Mouse (Mus musculus): ENCODE data around the gene Ampd2. TPM values are rescaled to one million over a fixed set of nuclear protein-coding genes. Genes with fewer than 3 reads are reported as not detected.

The Ampd2 gene
- total RNA-seq, 2 experiments from 2014 or later: 101 to 109 TPM

Other genes with a start within 250 kb of the Ampd2 start
- not detected for gene Eps8l3, start 209.4 kb downstream of the Ampd2 start, total RNA-seq (2021)
- gene Gstm5, start 190.8 kb downstream of the Ampd2 start, total RNA-seq (2021): 10 to 100 TPM; 39.7 to 41.1 TPM
- gene Gstm7, start 154.8 kb downstream of the Ampd2 start, total RNA-seq (2021): 10 to 100 TPM; 68.4 to 78.5 TPM
- gene Gstm6, start 142.9 kb downstream of the Ampd2 start, total RNA-seq (2021): 10 to 100 TPM in 1 of 2 experiments, 1 to 10 TPM in 1; 9.0 to 11.0 TPM
- gene Gstm3, start 117.4 kb downstream of the Ampd2 start, total RNA-seq (2021): under 1 TPM in 1 of 2 experiments, not detected in 1; 0.31 TPM
- gene Gstm2, start 100.2 kb downstream of the Ampd2 start, total RNA-seq (2021): 100 to 1,000 TPM; 134 to 153 TPM
- 100 to 1,000 TPM; 144 to 170 TPM for gene Gstm1, start 68.7 kb downstream of the Ampd2 start, total RNA-seq (2021)
- gene Gstm4, start 41.8 kb downstream of the Ampd2 start, total RNA-seq (2021): 10 to 100 TPM; 15.6 to 16.5 TPM
- gene Gnat2, start 6.1 kb upstream of the Ampd2 start, total RNA-seq (2021): 1 to 10 TPM; 3.9 to 4.1 TPM
- gene Gnai3, start 59.5 kb upstream of the Ampd2 start, total RNA-seq (2021): 100 to 1,000 TPM; 128 to 135 TPM
- under 1 TPM; 0.25 to 0.39 TPM for gene Gpr61, start 68.2 kb upstream of the Ampd2 start, total RNA-seq (2021)
- 10 to 100 TPM; 17.0 to 18.5 TPM for gene Amigo1, start 99.7 kb upstream of the Ampd2 start, total RNA-seq (2021)
- 10 to 100 TPM in 1 of 2 experiments, 1 to 10 TPM in 1; 8.3 to 10.0 TPM for gene Cyb561d1, start 114.6 kb upstream of the Ampd2 start, total RNA-seq (2021)
- 10 to 100 TPM; 15.6 to 16.9 TPM for gene Atxn7l2, start 124.3 kb upstream of the Ampd2 start, total RNA-seq (2021)
- 10 to 100 TPM in 1 of 2 experiments, 1 to 10 TPM in 1; 6.7 to 12.2 TPM for gene Sypl2, start 140.0 kb upstream of the Ampd2 start, total RNA-seq (2021)
- 100 to 1,000 TPM in 1 of 2 experiments, 10 to 100 TPM in 1; 99.9 to 102 TPM for gene Psma5, start 170.3 kb upstream of the Ampd2 start, total RNA-seq (2021)
- 10 to 100 TPM; 31.7 to 32.5 TPM for gene Sort1, start 197.4 kb upstream of the Ampd2 start, total RNA-seq (2021)

All from adrenal gland, postnatal 4 days (tissue).